Mouse (Mus musculus) ES-Bruce4 (cell line): ENCODE results near the gene Sgce.

Source experiments
- CTCF ChIP-seq: IDR thresholded peaks from one replicate; pipeline ENCODE4 v1.8.1; 2011; ENCODE audit warnings: low read depth, low read length
- POLR2A ChIP-seq: IDR thresholded peaks from one replicate; pipeline ENCODE4 v1.8.1; 2011; ENCODE audit warnings: low read length; ENCODE audit not compliant: insufficient read depth

DNA sequence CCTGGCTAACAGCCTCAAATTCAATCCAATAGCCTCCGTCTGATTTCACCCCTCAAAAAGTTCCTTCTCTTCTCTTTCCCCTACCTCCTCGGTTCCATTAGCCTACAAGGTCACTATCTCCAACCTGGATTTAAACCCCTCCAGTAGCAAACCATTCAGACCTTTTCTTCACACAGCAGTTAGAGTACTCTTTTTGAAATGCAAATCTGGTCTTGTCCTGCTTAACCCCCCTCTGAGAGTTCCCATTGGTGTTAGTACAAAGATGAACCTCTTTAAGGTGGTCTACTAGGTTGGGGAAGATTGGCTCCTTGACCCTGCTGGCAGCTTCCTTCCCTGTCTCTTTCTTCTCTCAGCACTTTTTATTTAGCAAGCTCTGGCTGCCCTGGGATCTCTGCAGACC, 8.3 kb downstream of the Sgce start:
- TF ChIP-seq CTCF (no peak), POLR2A (no peak)
